Mouse (Mus musculus) bone marrow, adult 2 months (tissue): ENCODE measurements at regions not wholly inside any gene's neighbourhood (a gene's known extent, or its start where the extent isn't known, plus 50 kb on each side); places are given as distances from the start of the nearest gene placed in this dataset.

Experiments used
- CTCF ChIP-seq: fragments of 200-500 bp; IDR thresholded peaks from 2 replicates; pipeline ENCODE4 v1.5.1; 2011; ENCODE audit warnings: low read length, control low read depth; ENCODE audit not compliant: control insufficient read depth, insufficient read depth
- POLR2A ChIP-seq: fragments of 200-500 bp; IDR thresholded peaks from 2 replicates; pipeline ENCODE4 v1.6.1; 2011; ENCODE audit warnings: low read depth, mild to moderate bottlenecking, control low read depth, low read length, borderline replicate concordance; ENCODE audit not compliant: control insufficient read depth

GRCm38 (mm10) chr2:128345557-128345956, 219.7 kb downstream of the Bcl2l11 start:
- TF ChIP-seq POLR2A (no peak), CTCF (no peak)
